Mouse (Mus musculus) cortical plate, adult 2 months (tissue): ENCODE data around the gene Gpatch4.

Source experiments
- CTCF ChIP-seq: fragments of 200-500 bp; IDR thresholded peaks from 2 replicates; pipeline ENCODE4 v1.5.1; 2011; ENCODE audit warnings: mild to moderate bottlenecking, control low read depth, low read length; ENCODE audit not compliant: insufficient read depth; ENCODE audit errors: extremely low read depth
- POLR2A ChIP-seq: fragments of 200-500 bp; IDR thresholded peaks from 2 replicates; pipeline ENCODE4 v1.6.1; 2011; ENCODE audit warnings: mild to moderate bottlenecking, low read length, control low read depth; ENCODE audit not compliant: insufficient read depth; ENCODE audit errors: extremely low read depth

- TF ChIP-seq CTCF (no peak), POLR2A (peak; percentile 59; the same call in 1 of the 2 replicates)
Observed at GRCm38 (mm10) chr3:88022322-88023191, 20.4 kb upstream of the Gpatch4 start.
